Mouse (Mus musculus) myocyte (in vitro differentiated cells): ENCODE measurements around the gene Gm1527.
"Not testable (repeated sequence)": the region's sequence is repeated elsewhere in the genome, so short reads cannot be mapped to it uniquely, and the experiment has no call there.

Experiments
- CEBPB ChIP-seq: IDR thresholded peaks from 2 replicates; pipeline ENCODE4 v1.6.1; 2011; ENCODE audit warnings: mild to moderate bottlenecking, moderate library complexity; ENCODE audit not compliant: poor library complexity, insufficient read depth, severe bottlenecking
- MAX ChIP-seq: IDR thresholded peaks from one replicate; pipeline ENCODE4 v1.6.1; 2011; ENCODE audit warnings: low read depth, mild to moderate bottlenecking, control low read depth
- MYOD1 ChIP-seq, 3 experiments: IDR thresholded peaks; one replicate each; pipeline ENCODE4 v1.6.1; 2011; ENCODE audit warnings: control low read depth in 2 of 3, low read depth in 2 of 3, mild to moderate bottlenecking in 2 of 3, moderate library complexity in 1 of 3; ENCODE audit not compliant: insufficient read length in 2 of 3, control insufficient read depth in 1 of 3
- MYOG ChIP-seq, 3 experiments: IDR thresholded peaks; one replicate each; pipeline ENCODE4 v1.6.1; 2011; ENCODE audit warnings: control low read depth in 2 of 3, low read depth in 2 of 3, mild to moderate bottlenecking in 2 of 3; ENCODE audit not compliant: insufficient read length in 2 of 3, control insufficient read depth in 1 of 3, insufficient read depth in 1 of 3
- POLR2A ChIP-seq: IDR thresholded peaks from one replicate; pipeline ENCODE4 v1.6.1; 2011; ENCODE audit warnings: low read depth, mild to moderate bottlenecking, control low read depth, moderate library complexity; ENCODE audit not compliant: insufficient read length
- POLR2AphosphoS2 ChIP-seq: IDR thresholded peaks from one replicate; pipeline ENCODE4 v1.6.1; 2011; ENCODE audit warnings: low read depth, control low read depth; ENCODE audit not compliant: insufficient read length
- TCF12 ChIP-seq: IDR thresholded peaks from one replicate; pipeline ENCODE4 v1.6.1; 2011; ENCODE audit warnings: mild to moderate bottlenecking, control low read depth; ENCODE audit not compliant: poor library complexity, insufficient read depth, severe bottlenecking

DNA sequence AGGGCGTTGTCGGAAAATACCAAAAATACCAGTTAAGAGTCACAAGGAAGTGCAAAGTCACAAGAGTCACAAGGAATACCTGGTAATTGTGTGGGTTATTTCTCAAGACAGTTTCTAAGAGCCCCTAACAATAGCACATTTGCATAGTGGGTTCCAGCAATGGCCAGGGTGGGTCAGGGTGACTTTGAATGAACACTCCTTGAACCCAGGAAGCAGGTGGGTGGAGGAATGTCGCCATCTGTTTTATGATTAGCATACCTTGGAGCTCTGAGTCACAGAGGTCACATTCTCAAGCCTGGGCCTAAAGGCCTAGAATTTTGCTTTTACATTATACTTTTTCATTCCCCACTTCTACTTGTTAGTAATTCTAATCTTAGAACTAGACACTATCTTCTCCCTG lies 40.2 kb upstream of the Gm1527 start:
- TF ChIP-seq MYOG (IDR thresholded peaks at IDR 0.05; ENCODE audit: control insufficient read depth in 1 of 3, insufficient read depth in 1 of 3, insufficient read length in 2 of 3, low read depth in 2 of 3); TCF12; POLR2A; MYOD1 (IDR thresholded peaks at IDR 0.05; ENCODE audit: control insufficient read depth in 1 of 3, insufficient read length in 2 of 3, low read depth in 2 of 3); MAX; POLR2AphosphoS2; CEBPB: not testable (repeated sequence)
